Mouse (Mus musculus): Measurements from ENCODE around the gene 2210010C04Rik.
A peak's percentile ranks its signal among the peaks of the same experiment; 100 is the strongest.

The 2210010C04Rik gene

GRCm38 (mm10) chr6:41035409-41035808, at the start of gene 2210010C04Rik:
Gene 2210010C04Rik, minus strand, starts transcription at chr6:41035509.
- no peak for DNase-seq

- DNase-seq = no peak
These were observed 44.8 kb upstream of the 2210010C04Rik start for GRCm38 (mm10) chr6:41080121-41080520.

- DNase-seq = no peak
These were observed 43.4 kb upstream of the 2210010C04Rik start for GRCm38 (mm10) chr6:41078539-41079303.

- DNase-seq = no peak
These were observed 40.4 kb upstream of the 2210010C04Rik start for GRCm38 (mm10) chr6:41075753-41076152.

GRCm38 (mm10) chr6:41063332-41063731, 28.0 kb upstream of the 2210010C04Rik start:
- DNase-seq = no peak

- DNase-seq = no peak
These were observed 27.4 kb upstream of the 2210010C04Rik start for GRCm38 (mm10) chr6:41062746-41063145.

- no peak for DNase-seq
These were observed 26.8 kb upstream of the 2210010C04Rik start for GRCm38 (mm10) chr6:41062081-41062480.

GRCm38 (mm10) chr6:41061085-41061484, 25.8 kb upstream of the 2210010C04Rik start:
- DNase-seq = no peak

- no peak for DNase-seq
These were observed 22.3 kb upstream of the 2210010C04Rik start for GRCm38 (mm10) chr6:41057653-41058052.

- DNase-seq = peak in 1 of 2 experiments; percentile 30
These were observed 20.3 kb upstream of the 2210010C04Rik start for GRCm38 (mm10) chr6:41055581-41055980.

GRCm38 (mm10) chr6:41054379-41054778, 19.1 kb upstream of the 2210010C04Rik start:
- no peak for DNase-seq

- DNase-seq = no peak
These were observed 16.5 kb upstream of the 2210010C04Rik start for GRCm38 (mm10) chr6:41051824-41052223.

- no peak for DNase-seq
These were observed 13.3 kb upstream of the 2210010C04Rik start for GRCm38 (mm10) chr6:41048602-41049001.

- no peak for DNase-seq
These were observed 12.7 kb upstream of the 2210010C04Rik start for GRCm38 (mm10) chr6:41047961-41048360.

- DNase-seq = no peak
These were observed 11.9 kb upstream of the 2210010C04Rik start for GRCm38 (mm10) chr6:41047202-41047601.

- DNase-seq = no peak
These were observed 11.2 kb upstream of the 2210010C04Rik start for GRCm38 (mm10) chr6:41046553-41046952.

- no peak for DNase-seq
These were observed 9.4 kb upstream of the 2210010C04Rik start for GRCm38 (mm10) chr6:41044753-41045152.

GRCm38 (mm10) chr6:41044314-41044713, 9.0 kb upstream of the 2210010C04Rik start:
- no peak for DNase-seq

- DNase-seq = no peak
These were observed 2.5 kb downstream of the 2210010C04Rik start for GRCm38 (mm10) chr6:41032802-41033201.

- DNase-seq = no peak
These were observed 3.1 kb downstream of the 2210010C04Rik start for GRCm38 (mm10) chr6:41032231-41032630.

- DNase-seq = no peak
These were observed 4.5 kb downstream of the 2210010C04Rik start for GRCm38 (mm10) chr6:41030821-41031220.

- DNase-seq = no peak
These were observed 8.3 kb downstream of the 2210010C04Rik start for GRCm38 (mm10) chr6:41027053-41027452.

GRCm38 (mm10) chr6:41025873-41026650, 9.2 kb downstream of the 2210010C04Rik start:
- no peak for DNase-seq

GRCm38 (mm10) chr6:41019140-41019539, 16.2 kb downstream of the 2210010C04Rik start:
- DNase-seq = no peak
